Mouse (Mus musculus): ENCODE measurements around the gene Zfp64.

Gene Zfp64

DNA sequence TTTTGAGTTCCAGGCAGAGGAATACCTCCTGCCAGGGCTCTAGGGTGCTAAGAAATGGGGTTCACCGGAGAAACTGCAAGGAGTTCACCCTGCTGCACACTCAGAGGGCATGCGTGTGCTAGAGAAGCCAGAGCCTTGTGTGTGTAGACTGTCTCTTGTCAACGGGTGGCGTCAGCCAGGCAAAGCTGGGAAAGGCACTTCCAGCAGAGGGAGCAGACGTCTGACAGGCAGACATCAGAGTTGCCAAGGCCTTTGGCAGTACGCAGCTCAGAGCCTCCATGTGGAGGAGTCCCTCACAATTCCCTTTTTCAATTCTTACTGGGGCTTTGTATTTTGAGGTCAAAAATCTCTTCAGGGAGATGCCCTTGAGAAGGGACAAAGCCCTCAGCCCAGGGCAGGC is 6.9 kb downstream of the Zfp64 start:
- no peak for DNase-seq (ENCODE audit: low spot score in 2 of 2)

DNA sequence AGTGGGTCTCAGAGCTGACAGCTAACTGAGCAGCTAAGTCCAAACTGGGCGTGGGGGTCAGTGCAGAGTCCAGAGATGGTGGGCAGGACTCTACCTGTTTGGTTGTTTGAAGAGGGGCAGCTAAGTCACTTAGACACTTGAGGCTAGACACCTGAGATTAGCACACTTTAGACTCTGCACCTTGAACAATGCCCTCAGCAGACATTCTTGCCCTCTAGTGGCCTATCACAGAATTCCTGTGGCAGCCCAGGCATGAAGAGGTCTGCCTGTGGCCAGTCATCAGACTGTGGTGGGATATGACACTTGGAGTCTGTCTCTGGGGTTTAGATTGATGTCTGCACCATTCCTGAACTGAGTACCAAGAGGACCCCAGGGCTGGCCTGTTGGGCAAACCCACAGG is 7.7 kb downstream of the Zfp64 start:
- no peak for DNase-seq (ENCODE audit: low spot score in 2 of 2)

DNA sequence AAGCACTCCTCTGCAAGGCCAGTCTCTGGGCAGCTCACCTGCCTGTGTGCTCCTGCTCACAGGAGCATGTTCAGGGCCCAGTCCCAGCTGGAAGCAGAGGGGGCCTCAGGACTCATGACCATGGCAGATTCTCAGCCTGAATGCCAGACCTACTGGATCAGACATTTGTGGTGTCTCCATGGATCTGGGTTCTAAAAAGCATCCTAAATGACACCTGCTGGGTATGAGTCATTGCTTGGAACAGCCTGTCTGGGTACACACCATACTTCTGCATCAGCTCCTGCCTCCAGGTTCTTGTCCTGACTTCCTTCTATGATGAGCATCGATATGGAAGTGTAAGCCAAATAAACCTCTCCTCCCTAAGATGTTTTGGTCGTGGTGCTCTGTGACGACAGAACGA is 11.4 kb downstream of the Zfp64 start:
- DNase-seq (ENCODE audit: low spot score in 2 of 2) = no peak

DNA sequence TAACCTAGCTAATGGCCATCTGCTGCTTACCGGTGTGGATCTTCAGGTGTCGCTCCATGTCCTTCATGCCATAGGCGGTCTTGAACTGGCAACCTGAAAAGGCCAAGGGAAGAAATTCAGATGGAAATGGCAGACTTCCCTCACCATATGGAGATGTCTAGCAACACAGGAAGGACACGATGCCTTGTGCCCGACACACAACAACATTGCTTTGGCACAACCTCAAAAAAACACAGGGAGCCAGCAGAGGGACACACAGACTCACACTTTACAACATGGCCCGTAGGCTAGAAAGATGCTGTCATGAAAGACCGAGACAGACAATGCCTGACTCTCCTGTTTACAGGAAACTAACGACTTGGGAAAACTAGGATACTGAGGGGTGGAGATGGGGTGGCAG is 15.4 kb downstream of the Zfp64 start:
- no peak for DNase-seq (ENCODE audit: low spot score in 2 of 2)

DNA sequence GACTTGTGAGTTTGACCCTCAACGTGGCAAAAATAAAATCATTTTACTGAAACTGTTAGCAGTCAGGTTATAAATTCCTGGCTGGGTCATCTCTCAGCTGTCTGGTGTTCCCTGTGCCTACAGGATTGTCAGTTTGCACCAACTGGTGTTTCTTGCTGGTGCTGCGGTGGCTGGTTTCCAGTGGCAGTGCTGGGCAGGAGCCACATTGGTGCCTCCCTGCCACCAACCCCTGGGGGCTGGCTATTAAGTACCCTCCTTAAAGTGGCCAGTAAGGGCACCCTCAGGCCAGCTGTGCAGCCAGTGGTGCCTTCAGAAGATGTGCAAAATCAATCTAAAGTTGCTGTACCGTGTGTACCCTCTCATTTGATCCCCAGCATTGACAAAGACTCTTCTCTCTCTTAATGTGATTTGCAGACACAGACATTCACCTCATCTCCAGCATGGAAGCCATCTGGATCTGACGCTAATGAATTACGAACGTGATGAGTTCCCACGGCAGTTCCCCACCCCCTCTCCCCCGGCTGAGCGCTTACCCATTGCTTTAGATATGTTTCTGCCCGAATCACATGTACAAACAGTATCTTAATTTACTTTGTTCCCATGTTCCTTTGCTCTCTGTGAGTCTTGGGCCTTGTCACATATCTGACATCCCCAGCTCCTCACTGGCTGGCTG is 16.0 kb downstream of the Zfp64 start:
- no peak for DNase-seq (ENCODE audit: low spot score in 2 of 2)

DNA sequence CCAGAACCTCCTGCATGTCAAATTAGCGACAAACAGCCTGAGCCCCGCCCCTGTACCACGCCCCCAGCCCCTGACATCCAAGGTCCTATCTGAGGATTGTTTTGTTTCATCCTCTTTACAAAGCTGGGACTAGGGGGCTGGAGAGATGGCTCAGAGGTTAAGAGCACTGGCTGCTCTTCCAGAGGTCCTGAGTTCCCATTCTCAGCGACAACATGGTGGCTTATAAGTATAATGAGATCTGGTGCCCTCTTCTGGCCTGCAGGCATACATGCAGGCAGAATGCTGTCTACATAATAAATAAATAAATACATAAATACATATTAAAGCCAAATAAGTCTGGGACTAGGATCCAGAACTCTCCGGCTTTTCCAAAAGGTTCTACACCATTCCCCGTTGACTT is 18.5 kb downstream of the Zfp64 start:
- DNase-seq (ENCODE audit: low spot score in 2 of 2) = no peak

DNA sequence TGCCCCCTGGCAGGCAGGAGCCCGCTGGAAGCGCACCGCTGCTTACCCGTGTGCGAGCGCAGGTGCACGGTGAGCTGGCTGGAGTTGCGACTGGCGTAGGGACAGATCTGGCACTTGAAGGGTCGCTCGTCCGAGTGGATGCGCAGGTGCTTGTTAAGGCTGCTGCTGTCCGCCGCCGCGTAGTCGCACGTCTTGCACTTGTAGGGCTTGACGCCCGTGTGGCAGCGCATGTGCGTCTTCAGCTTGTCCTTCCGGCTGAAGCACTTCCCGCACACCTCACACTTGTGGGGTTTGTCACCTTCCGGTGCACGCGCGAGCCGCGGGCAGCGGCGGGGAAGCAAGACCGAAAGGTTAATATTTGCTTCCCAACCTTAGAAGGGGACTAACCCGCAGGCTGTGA is 20.2 kb downstream of the Zfp64 start:
- DNase-seq (ENCODE audit: low spot score in 2 of 2) = no peak

DNA sequence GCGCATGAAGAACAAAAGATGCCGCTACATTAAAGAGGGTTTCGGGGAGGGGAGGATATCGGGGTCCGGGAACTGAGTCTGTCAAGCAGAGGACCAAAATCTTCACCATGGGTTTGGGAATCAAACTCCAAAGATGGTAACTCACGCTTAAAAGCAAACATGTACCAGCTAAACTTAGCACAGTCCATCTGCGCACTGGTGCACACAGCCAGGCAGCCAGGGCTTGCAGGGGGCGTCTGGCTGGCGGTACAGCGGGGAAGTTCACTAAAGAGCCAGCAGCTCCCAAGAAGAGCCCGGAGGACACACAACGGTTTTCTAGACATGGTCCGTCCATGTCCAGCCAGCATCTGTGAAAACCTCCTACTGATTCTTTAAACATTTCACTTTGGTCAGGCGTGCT is 23.7 kb downstream of the Zfp64 start:
- DNase-seq (ENCODE audit: low spot score in 2 of 2) = no peak

DNA sequence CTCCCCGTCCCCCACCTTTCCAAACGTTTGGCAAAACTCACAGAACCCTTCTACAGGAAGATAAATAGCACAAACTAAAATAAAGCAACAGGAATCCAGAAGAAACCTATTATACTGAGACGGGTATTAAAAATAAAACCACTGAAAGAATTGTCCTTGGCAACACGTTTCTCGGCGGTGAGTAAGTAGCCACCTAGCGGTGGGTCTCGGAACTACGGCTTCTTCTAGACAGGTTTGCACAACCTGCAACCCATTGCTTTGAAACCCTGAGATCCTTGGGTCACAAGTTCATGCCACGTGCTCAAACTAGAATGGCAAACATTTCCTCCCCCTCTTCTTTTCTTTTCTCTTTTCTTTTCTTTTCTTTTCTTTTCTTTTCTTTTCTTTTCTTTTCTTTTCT is 25.7 kb downstream of the Zfp64 start:
- DNase-seq (ENCODE audit: low spot score in 2 of 2) = peak in 1 of 2 experiments; percentile 50

DNA sequence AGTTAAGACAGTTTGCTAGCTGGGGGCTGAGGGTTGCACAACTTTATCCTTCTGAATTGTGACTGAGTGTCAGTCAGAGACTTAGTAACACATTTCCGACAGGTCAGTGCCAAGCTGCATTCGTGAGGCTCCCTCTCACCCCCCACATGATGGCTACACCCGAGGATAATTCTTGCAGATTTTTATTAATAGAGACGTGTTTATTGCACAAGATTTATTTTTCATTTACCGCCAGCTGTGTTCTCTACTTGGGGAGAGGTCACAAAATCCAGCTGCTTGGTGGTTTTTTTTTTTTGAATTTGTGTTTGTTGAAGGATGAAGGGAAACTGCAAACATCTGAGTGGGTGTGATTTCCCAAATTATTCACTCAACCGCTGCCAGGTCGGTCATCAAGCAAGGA is 28.0 kb downstream of the Zfp64 start:
- DNase-seq (ENCODE audit: low spot score in 2 of 2) = no peak

DNA sequence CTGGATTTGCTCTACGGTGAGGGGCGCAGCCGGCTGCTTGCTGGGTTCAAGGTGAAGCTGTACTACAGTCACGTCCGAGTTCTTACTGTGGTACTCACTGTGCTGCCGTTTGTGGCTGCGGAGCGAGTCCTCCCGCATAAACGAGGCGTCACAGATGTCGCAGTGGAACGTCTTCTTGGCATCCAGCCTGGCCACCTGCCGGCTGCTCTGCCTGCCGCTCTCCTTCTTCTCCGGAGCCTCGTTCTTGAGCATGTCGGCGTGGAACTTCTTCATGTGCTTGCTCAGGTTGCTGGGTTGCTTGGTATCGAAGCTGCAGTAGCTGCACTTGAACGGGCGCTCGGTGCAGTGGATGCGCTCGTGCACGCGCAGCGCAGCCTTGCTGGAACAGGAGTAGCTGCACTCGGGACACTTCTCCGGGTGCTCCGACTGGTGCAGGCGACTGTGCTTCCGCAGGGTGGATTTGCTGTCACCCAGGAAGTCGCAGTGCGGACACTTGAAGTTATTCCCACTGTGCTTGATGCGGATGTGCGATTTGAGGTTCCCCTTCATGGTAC is 29.1 kb downstream of the Zfp64 start:
- DNase-seq (ENCODE audit: low spot score in 2 of 2) = no peak

DNA sequence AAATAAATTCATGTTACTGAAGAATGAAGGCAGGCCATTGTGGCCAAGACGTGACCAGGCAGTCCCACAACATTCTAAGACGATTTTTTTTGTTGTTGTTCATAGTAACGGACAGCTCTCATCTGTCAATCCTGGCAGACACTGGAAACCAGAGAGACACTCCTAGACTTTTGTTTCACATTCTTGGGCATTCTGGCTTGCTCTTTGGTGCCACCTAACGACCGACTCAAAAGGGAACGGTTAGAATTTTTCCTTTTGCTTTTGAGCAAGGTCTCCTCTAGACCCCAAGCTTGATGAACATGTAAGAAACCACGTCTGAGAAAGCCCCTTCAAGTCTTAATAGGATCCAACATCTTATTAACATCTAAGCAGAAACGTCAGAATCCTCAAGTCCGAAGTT is 31.7 kb downstream of the Zfp64 start:
- no peak for DNase-seq (ENCODE audit: low spot score in 2 of 2)

DNA sequence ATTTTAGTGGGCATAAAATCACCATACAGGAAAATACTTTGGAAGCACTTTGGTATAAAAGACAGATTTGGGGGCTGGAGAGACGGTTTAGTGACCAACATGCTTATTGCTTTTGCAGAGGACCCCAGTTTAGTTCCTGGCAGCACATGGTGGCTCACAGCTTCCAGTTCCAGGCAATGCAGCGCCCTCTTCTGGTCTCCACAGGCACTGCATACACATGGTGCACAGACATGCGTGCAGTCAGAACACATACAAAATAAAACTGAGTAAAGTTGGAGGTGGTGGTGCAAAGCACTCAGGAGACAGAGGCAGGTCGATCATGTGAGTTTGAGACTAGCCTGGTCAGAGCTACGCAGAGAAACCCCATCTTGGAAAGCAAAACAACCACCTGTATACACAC is 32.9 kb downstream of the Zfp64 start:
- DNase-seq (ENCODE audit: low spot score in 2 of 2) = no peak

DNA sequence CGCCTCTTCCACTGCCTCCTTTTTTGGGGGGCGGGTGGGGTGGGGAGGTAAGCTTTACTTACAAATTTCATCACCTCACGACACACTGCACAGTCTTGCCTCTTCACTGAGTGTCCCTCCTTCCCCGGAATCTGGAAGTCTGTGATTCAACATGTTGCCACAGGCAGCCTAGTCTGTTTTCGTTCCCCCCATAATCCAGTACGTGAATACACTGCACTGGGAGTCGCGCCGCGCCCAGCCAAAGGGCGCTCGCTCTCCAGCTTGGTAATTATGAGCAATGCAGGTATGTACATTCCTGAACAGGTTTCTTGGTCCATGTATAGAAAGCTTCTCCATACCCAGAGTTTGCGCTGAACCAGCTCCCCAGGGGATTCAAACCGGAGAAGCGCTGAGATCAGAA is 35.4 kb downstream of the Zfp64 start:
- no peak for DNase-seq (ENCODE audit: low spot score in 2 of 2)

DNA sequence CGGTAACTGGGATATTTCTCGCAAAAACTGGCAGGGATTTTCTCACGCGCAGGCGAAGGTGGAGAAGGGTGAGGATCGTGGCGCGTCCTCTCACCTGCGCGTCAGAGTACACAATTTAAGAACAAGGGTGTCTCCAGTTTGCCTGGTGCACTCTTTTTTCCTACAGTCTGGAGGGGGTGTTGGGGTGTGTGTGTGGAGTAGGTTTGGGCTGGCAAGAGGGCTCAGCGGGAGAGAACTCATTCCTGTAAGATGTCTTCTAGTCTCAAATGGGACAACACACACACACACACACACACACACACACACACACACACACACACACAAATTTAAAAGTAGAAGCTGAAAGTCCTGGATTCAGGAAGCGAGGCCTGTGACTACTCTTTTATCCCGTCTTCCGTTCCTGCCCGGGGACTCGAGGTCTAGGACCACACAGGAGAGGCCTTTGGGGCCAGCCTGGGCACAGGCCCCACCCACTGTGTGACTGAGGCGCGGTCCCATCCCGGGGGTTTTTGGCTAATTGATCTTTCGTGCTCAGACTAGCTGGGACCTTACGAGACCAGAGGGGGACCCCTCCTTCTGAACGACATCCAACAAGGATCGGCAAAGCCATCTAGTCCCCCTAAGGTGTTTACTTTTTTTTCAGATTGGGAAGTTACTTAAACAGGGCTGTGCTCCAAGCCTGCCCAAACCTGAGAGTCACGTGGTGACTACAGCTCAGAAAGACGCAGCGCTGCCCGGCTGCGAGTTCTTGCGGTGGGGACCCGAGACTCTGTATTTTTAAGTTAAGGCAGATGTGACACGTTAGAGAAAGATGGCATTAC is 42.3 kb downstream of the Zfp64 start:
- peak in 1 of 2 experiments; percentile 43 for DNase-seq (ENCODE audit: low spot score in 2 of 2)

DNA sequence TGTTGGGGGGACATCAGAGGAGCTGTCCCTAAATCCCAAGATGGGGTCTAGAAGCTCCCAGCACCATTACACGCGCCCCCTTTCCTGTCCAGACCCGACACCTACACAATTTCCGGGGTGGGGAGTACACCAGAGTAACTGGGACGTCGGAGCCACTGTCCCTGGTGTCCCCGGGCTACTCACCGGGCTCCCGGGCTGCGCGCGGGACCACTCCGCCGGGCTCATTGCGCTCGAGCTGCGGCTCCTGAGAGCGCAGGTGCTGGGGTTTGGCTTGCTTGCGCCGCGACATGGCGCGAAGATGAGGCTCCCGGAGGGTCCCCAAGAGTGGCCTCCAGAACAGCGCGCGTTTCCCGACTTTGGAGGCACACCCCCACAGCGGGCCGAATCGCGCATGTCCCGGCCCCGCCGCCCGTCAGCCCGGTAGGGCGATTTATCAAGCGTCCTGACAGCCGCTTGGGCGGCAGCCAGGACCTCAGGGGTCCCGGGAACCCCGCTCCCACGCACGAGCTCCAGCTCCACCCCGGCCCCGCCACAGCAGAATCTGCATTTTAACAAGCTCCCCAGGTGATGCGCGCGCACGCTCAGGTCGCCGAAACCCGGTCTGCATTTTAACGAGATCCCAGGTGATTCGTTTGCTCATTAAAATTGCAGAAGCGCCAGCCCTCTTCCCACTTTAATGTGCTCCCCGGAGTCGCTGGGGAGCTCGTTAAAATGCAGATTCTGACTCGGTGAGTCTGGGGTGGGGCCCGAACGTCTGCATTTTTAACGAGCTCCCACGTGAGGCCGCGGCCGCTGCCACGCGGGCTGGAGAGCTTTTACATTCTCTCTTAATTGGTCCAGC is 43.1 kb downstream of the Zfp64 start:
- peak in 1 of 2 experiments; percentile 53 for DNase-seq (ENCODE audit: low spot score in 2 of 2)

DNA sequence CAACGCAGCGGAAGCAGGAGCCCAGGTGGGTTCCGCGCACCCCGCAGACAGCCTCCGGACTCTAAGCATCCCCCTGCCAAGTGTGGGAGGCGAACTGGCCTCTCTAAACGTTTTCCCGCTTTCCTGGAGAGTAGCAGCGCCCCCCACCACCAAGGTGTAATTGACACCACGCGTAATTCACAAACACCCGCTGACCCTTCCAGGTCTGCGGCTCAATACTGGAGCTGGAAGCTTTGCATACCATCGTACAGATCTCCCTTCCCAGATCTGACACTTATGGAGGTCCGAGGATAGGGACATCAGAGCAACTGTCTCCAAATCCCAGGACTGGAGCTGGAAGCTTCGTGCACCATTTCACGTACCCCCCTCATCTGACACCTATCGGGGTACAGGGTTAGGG is 43.9 kb downstream of the Zfp64 start:
- no peak for DNase-seq (ENCODE audit: low spot score in 2 of 2)

DNA sequence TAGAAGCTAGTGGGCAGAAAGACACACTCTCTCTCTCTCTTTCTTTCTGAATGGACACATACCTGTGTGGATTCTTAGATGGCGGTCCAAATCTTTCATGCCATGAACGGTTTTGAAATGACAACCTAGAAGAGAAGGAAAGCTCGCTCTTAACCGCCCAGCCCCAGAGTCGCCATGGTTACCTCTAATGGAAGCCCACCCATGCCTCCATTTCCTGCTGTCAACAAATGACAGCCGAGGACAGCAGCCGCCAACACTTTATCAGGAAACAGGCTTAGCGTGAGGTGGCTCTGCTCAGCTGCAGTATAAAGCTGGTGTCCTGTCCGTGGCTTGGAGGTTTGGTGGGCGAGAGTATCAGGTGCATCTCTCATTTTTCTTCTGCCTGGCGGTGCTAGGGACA is 49.4 kb downstream of the Zfp64 start:
- DNase-seq (ENCODE audit: low spot score in 2 of 2) = no peak

DNA sequence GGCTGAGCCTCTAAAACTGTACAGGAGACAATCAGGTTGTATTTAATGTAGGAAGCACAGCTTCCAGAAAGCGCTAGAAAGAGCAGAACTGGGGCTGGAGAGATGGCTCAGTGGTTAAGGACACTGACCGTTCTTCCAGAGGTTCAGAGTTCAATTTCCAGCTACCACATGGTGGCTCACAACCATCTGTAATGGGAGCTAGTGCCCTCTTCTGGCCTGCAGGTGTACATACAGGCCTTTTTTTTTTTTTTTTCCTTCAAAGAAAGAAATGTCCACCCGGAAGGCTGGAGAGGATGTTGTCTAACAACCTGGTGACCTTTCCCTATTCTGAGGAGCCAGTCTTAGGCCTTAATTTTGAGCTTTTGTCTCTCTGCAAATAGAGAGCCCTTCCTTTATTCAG is 50.5 kb downstream of the Zfp64 start:
- no peak for DNase-seq (ENCODE audit: low spot score in 2 of 2)

DNA sequence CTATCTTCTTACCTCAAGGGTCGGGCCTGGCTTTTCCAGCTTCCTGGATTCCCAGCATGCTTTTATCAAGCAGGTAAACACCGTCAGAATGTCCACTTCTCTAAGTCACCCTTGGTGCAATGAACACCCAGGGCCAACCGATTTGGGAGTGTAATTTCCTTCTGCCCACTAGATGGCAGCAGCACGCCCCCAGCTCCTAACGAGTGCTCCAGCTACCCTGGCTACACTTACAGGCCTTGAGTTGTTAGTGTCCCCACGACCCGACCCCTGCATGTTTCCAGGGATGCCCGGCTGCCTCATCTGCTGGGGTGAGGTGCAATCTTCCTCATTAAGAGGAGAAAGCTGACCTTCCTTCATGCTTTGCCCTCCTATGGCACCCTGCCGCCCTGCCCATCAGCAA is 51.2 kb downstream of the Zfp64 start:
- peak in 1 of 2 experiments; percentile 32 for DNase-seq (ENCODE audit: low spot score in 2 of 2)

DNA sequence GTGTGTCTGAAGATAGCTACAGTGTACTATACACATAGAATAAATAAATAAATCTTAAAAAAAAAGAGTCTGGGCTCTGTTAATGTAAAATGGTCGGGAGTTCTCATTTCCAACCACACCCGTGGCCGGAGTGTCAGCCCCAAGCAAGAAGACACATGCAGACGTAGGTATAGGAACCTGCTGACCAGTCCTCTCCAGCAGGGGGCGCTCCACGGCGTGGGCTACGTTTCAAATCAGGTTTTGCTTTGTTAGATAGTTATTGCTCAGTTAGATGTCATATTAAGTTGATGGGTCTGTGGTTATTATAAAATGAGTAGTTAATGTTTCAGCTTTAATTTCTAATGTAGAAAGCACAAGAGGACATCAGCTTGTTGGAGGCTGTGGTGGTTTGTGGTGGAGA is 52.8 kb downstream of the Zfp64 start:
- DNase-seq (ENCODE audit: low spot score in 2 of 2) = peak in 1 of 2 experiments; percentile 49

DNA sequence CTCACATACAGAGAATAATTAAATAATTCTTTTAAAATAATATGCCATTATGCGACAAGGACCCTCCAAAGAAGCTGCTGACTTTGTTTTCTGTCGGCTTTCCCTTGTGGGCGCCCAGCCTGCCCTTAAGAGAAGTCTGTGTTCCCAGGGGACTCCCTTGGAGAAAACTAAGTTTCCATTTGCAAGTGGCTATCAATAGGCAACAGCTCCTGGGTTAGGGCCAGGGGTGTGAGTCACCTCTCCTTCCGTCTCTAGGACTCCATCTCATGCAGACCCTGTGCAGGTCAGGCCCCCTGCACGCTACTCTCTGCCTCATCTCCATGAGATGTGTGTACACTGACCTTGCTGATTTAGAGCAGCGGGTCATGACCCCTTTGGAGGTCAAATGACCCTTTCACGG is 57.5 kb downstream of the Zfp64 start:
- DNase-seq (ENCODE audit: low spot score in 2 of 2) = no peak

Data from urinary bladder, adult 18-20 months (tissue).